Comparison of ENCODE assay signal across 8 mouse cellular contexts in genomic region chr2:157457100-157457806, GRCm38 (mm10). TPM values are rescaled to one million over a fixed set of nuclear protein-coding genes. Genes with fewer than 3 reads are reported as not detected.
DNase-seq lines count a peak whose midpoint lies in the region; ATAC-seq lines count a peak whose summit lies in the region.

No protein-coding gene starts in this region.

- H3K4me2 ChIP-seq in hindbrain, embryonic 14.5 days (replicated peaks), result peak overlapping the region; percentile 55

- peak overlapping the region; percentile 18 for H3K4me3 ChIP-seq in hindbrain, embryonic 14.5 days (replicated peaks; ENCODE audit: low read length)

- H3K27me3 ChIP-seq in hindbrain, embryonic 14.5 days (ENCODE audit: control insufficient read depth, insufficient read depth, low read length), result no peaks in the 10 kb centered on the region

- H3K9ac ChIP-seq in hindbrain, embryonic 14.5 days, result peak overlapping the region; percentile 68

- H3K4me1 ChIP-seq in hindbrain, embryonic 14.5 days (replicated peaks; ENCODE audit: control insufficient read depth, insufficient read depth, low read length), result peaks cover 31% of the 10 kb centered on the region

- WGBS in hindbrain, embryonic 14.5 days, result 2% methylated on average over 52 of the region's 56 CpGs

- DNase-seq in R1 (ENCODE audit: low read depth, low spot score), result peak; percentile 91
- DNase-seq in cerebellum, postnatal 25 days, result peak; percentile 97
- DNase-seq in frontal cortex, postnatal 25 days (ENCODE audit: low spot score in 2 of 2), result peak; percentile 95 to 98
- DNase-seq in hindbrain, embryonic 14.5 days (ENCODE audit: low spot score), result peak; percentile 96
- peak; percentile 96 to 98 for DNase-seq in layer of hippocampus, postnatal 25 days (ENCODE audit: extremely low spot score in 1 of 2, low spot score in 1 of 2)
- peak; percentile 94 for DNase-seq in lung, postnatal 14 days
- DNase-seq in ovary, postnatal 36 days (ENCODE audit: low spot score), result peak; percentile 91
- DNase-seq in thymus, postnatal 14 days, result peak; percentile 91

- H3K9me3 ChIP-seq in hindbrain, embryonic 14.5 days (ENCODE audit: control insufficient read depth, low read length), result no peaks in the 10 kb centered on the region

- peak overlapping the region; percentile 90 for H3K27ac ChIP-seq in hindbrain, embryonic 14.5 days

- peak; percentile 86 for ATAC-seq in hindbrain, embryonic 14.5 days (ENCODE audit: low FRiP score)

- H3K36me3 ChIP-seq in hindbrain, embryonic 14.5 days (replicated peaks; ENCODE audit: control insufficient read depth, insufficient read depth), result peaks cover 54% of the 10 kb centered on the region

RNA-seq across cellular contexts. Expression of gene Src, which starts 39.0 kb away (rescaled TPM):
- 24.8 and 30.1 TPM in 2 replicates for polyA plus RNA-seq in hindbrain, embryonic 14.5 days (2014; fragmentation: Nextera tagmentation; extraction: Ambion mirVana)
- 100 to 1,000 TPM; 144 to 147 TPM for total RNA-seq in layer of hippocampus, postnatal 25 days (2021)

Comparison
In these comparisons a context has a peak if more than half of its experiments do, and no peak if none do; other contexts are left out.
1. Peak in every context shown above with its lines: DNase-seq, ATAC-seq, H3K4me3 ChIP-seq and H3K27ac ChIP-seq.